Mouse (Mus musculus): ENCODE measurements around the gene Plxnb1. TPM values are rescaled to one million over a fixed set of nuclear protein-coding genes. Genes with fewer than 3 reads are reported as not detected.

The Plxnb1 gene
- total and polyA plus RNA-seq, 3 experiments: under 0.01 TPM; not detected in 2

DNA sequence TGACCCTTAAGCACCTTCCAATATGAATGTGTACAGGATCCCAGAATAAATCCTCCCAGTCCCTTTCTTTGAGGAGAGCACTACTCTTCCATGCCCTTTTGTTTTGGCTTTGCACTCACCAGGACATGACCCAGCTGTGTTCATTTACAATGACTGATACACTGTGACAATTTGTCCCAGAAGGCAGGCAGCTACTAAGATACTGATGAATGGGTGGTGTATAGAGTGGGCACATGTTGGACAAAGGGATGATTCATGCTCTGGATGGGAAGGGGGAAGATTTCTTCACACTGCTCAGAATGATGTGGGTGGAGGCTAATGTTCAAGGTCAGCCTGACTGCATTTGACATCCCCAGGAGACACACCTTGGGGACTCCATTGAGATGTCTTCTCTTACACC, 72.1 kb downstream of the Plxnb1 start:
- no peaks in the 10 kb centered on the region for H3K79me2 ChIP-seq (replicated peaks; ENCODE audit: control insufficient read depth, extremely low read depth, insufficient read depth, poor library complexity, severe bottlenecking)
- no peak for DNase-seq (ENCODE audit: extremely low read depth)
- in situ Hi-C loops (cut with MboI; ENCODE audit: low pct_ligation_motif_present, low pct_unique_long_range_greater_than_20kb, low sequenced_read_pairs): no loop called here

More for the DNA sequence above, 72.1 kb downstream of the Plxnb1 start:
- no peak overlapping the region for H3K4me3 ChIP-seq (replicated peaks in 1 of 3; ENCODE audit: low read depth in 2 of 3, low read length in 2 of 3, poor library complexity in 1 of 3)
- H3K9ac ChIP-seq (ENCODE audit: insufficient read depth, low read depth): no peak overlapping the region
- dilution Hi-C loops (cut with MboI; ENCODE audit: extremely low pct_ligation_motif_present, extremely low pct_unique_long_range_greater_than_20kb, low sequenced_read_pairs): no loop called here
- TF ChIP-seq UBTF (IDR thresholded peaks at IDR 0.05; ENCODE audit: low read depth, low read length) (no peak), SMC3 (IDR thresholded peaks at IDR 0.05; ENCODE audit: low read depth, low read length) (no peak), ETS1 (conservative IDR thresholded peaks at IDR 0.05; ENCODE audit: low read depth, low read length) (no peak), BHLHE40 (IDR thresholded peaks at IDR 0.05; ENCODE audit: low read depth, low read length) (no peak), ZNF384 (IDR thresholded peaks at IDR 0.05; ENCODE audit: low read depth, low read length) (no peak), IRF4 (IDR thresholded peaks at IDR 0.05; ENCODE audit: low read depth, low read length) (no peak), MYC (IDR thresholded peaks at IDR 0.05; ENCODE audit: low read depth, low read length) (no peak), NRF1 (IDR thresholded peaks at IDR 0.05; ENCODE audit: low read depth, low read length) (no peak), MAZ (IDR thresholded peaks at IDR 0.05; ENCODE audit: low read depth, low read length) (no peak), GABPA (IDR thresholded peaks at IDR 0.05; ENCODE audit: insufficient replicate concordance, low read depth, low read length) (no peak), KAT2A (IDR thresholded peaks at IDR 0.05; ENCODE audit: insufficient replicate concordance, low read length) (no peak), CTCF (conservative IDR thresholded peaks at IDR 0.05 in 1 of 2, IDR thresholded peaks at IDR 0.05 in 1 of 2; ENCODE audit: low read depth in 2 of 2, low read length in 2 of 2) (no peak)
- H3K27ac ChIP-seq (ENCODE audit: insufficient read depth, low read depth): no peak overlapping the region
- H3K9me3 ChIP-seq (replicated peaks; ENCODE audit: low read length): no peaks in the 10 kb centered on the region
- H3K4me2 ChIP-seq (ENCODE audit: insufficient read depth, low read depth, poor library complexity, severe bottlenecking): no peak overlapping the region
- peaks cover 12% of the 10 kb centered on the region for H3K27me3 ChIP-seq (replicated peaks)
- H3K36me3 ChIP-seq (replicated peaks in 1 of 2; ENCODE audit: control insufficient read depth in 1 of 2, insufficient read depth in 1 of 2, low read length in 1 of 2): no peaks in the 10 kb centered on the region
- H3K4me1 ChIP-seq (ENCODE audit: control insufficient read depth in 1 of 2, insufficient read depth in 2 of 2): no peaks in the 10 kb centered on the region

Other genes with a start within 250 kb of the Plxnb1 start
- 5.0 and 5.2 TPM in 2 replicates for gene Slc26a6, start 242.1 kb upstream of the Plxnb1 start, total RNA-seq (2012; rRNA removed)
- 3.4 and 5.0 TPM in 2 replicates for gene Slc26a6, start 242.1 kb upstream of the Plxnb1 start, total RNA-seq (2014; rRNA removed)
- 8.3 and 10.0 TPM in 2 replicates for gene Slc26a6, start 242.1 kb upstream of the Plxnb1 start, polyA plus RNA-seq (2012; ENCODE audit: insufficient read length, low read depth)
- gene Tmem89, start 180.8 kb upstream of the Plxnb1 start, total RNA-seq (2012; rRNA removed): not detected in 2 replicates
- not detected in 2 replicates for gene Tmem89, start 180.8 kb upstream of the Plxnb1 start, total RNA-seq (2014; rRNA removed)
- not detected in 2 replicates for gene Tmem89, start 180.8 kb upstream of the Plxnb1 start, polyA plus RNA-seq (2012; ENCODE audit: insufficient read length, low read depth)
- 327 and 351 TPM in 2 replicates for gene Uqcrc1, start 158.8 kb upstream of the Plxnb1 start, total RNA-seq (2012; rRNA removed)
- gene Uqcrc1, start 158.8 kb upstream of the Plxnb1 start, total RNA-seq (2014; rRNA removed): 301 and 326 TPM in 2 replicates
- gene Uqcrc1, start 158.8 kb upstream of the Plxnb1 start, polyA plus RNA-seq (2012; ENCODE audit: insufficient read length, low read depth): 293 and 301 TPM in 2 replicates
- gene Col7a1, start 141.8 kb upstream of the Plxnb1 start, total RNA-seq (2012; rRNA removed): 0.98 and 1.1 TPM in 2 replicates
- 0.31 and 0.86 TPM in 2 replicates for gene Col7a1, start 141.8 kb upstream of the Plxnb1 start, total RNA-seq (2014; rRNA removed)
- gene Col7a1, start 141.8 kb upstream of the Plxnb1 start, polyA plus RNA-seq (2012; ENCODE audit: insufficient read length, low read depth): 2.0 and 3.0 TPM in 2 replicates
- not detected in 2 replicates for gene Ucn2, start 109.4 kb upstream of the Plxnb1 start, total RNA-seq (2012; rRNA removed)
- not detected in 2 replicates for gene Ucn2, start 109.4 kb upstream of the Plxnb1 start, total RNA-seq (2014; rRNA removed)
- 0.40 and 0.49 TPM in 2 replicates for gene Ucn2, start 109.4 kb upstream of the Plxnb1 start, polyA plus RNA-seq (2012; ENCODE audit: insufficient read length, low read depth)
- 4.5 and 5.1 TPM in 2 replicates for gene Pfkfb4, start 103.6 kb upstream of the Plxnb1 start, total RNA-seq (2012; rRNA removed)
- 5.9 and 6.5 TPM in 2 replicates for gene Pfkfb4, start 103.6 kb upstream of the Plxnb1 start, total RNA-seq (2014; rRNA removed)
- gene Pfkfb4, start 103.6 kb upstream of the Plxnb1 start, polyA plus RNA-seq (2012; ENCODE audit: insufficient read length, low read depth): 6.0 and 6.7 TPM in 2 replicates
- 134 and 153 TPM in 2 replicates for gene Shisa5, start 56.8 kb upstream of the Plxnb1 start, total RNA-seq (2012; rRNA removed)
- 156 and 170 TPM in 2 replicates for gene Shisa5, start 56.8 kb upstream of the Plxnb1 start, total RNA-seq (2014; rRNA removed)
- 121 and 166 TPM in 2 replicates for gene Shisa5, start 56.8 kb upstream of the Plxnb1 start, polyA plus RNA-seq (2012; ENCODE audit: insufficient read length, low read depth)
- 20.8 and 31.5 TPM in 2 replicates for gene Trex1, start 35.7 kb upstream of the Plxnb1 start, total RNA-seq (2012; rRNA removed)
- gene Trex1, start 35.7 kb upstream of the Plxnb1 start, total RNA-seq (2014; rRNA removed): 20.1 and 21.1 TPM in 2 replicates
- 15.8 and 22.9 TPM in 2 replicates for gene Trex1, start 35.7 kb upstream of the Plxnb1 start, polyA plus RNA-seq (2012; ENCODE audit: insufficient read length, low read depth)
- 18.0 and 19.3 TPM in 2 replicates for gene Atrip, start 21.3 kb upstream of the Plxnb1 start, total RNA-seq (2012; rRNA removed)
- 16.2 and 17.6 TPM in 2 replicates for gene Atrip, start 21.3 kb upstream of the Plxnb1 start, total RNA-seq (2014; rRNA removed)
- gene Atrip, start 21.3 kb upstream of the Plxnb1 start, polyA plus RNA-seq (2012; ENCODE audit: insufficient read length, low read depth): 21.3 and 24.1 TPM in 2 replicates
- gene Ccdc51, start 12.9 kb upstream of the Plxnb1 start, total RNA-seq (2012; rRNA removed): 18.2 TPM in 2 replicates
- 15.9 and 16.2 TPM in 2 replicates for gene Ccdc51, start 12.9 kb upstream of the Plxnb1 start, total RNA-seq (2014; rRNA removed)
- 7.6 and 8.6 TPM in 2 replicates for gene Ccdc51, start 12.9 kb upstream of the Plxnb1 start, polyA plus RNA-seq (2012; ENCODE audit: insufficient read length, low read depth)
- gene Tma7, start 12.8 kb upstream of the Plxnb1 start, total RNA-seq (2012; rRNA removed): 255 and 369 TPM in 2 replicates
- gene Tma7, start 12.8 kb upstream of the Plxnb1 start, total RNA-seq (2014; rRNA removed): 336 and 356 TPM in 2 replicates
- gene Tma7, start 12.8 kb upstream of the Plxnb1 start, polyA plus RNA-seq (2012; ENCODE audit: insufficient read length, low read depth): 494 and 529 TPM in 2 replicates
- gene Fbxw21, start 66.7 kb downstream of the Plxnb1 start, total RNA-seq (2012; rRNA removed): not detected in 2 replicates
- not detected in 2 replicates for gene Fbxw21, start 66.7 kb downstream of the Plxnb1 start, total RNA-seq (2014; rRNA removed)
- gene Fbxw21, start 66.7 kb downstream of the Plxnb1 start, polyA plus RNA-seq (2012; ENCODE audit: insufficient read length, low read depth): not detected in 2 replicates
- not detected in 2 replicates for gene Fbxw13, start 100.6 kb downstream of the Plxnb1 start, total RNA-seq (2012; rRNA removed)
- gene Fbxw13, start 100.6 kb downstream of the Plxnb1 start, total RNA-seq (2014; rRNA removed): not detected in 2 replicates
- not detected in 2 replicates for gene Fbxw13, start 100.6 kb downstream of the Plxnb1 start, polyA plus RNA-seq (2012; ENCODE audit: insufficient read length, low read depth)
- not detected in 2 replicates for gene Fbxw20, start 139.4 kb downstream of the Plxnb1 start, total RNA-seq (2012; rRNA removed)
- not detected in 2 replicates for gene Fbxw20, start 139.4 kb downstream of the Plxnb1 start, total RNA-seq (2014; rRNA removed)
- gene Fbxw20, start 139.4 kb downstream of the Plxnb1 start, polyA plus RNA-seq (2012; ENCODE audit: insufficient read length, low read depth): not detected in 2 replicates
- gene Fbxw14, start 192.3 kb downstream of the Plxnb1 start, total RNA-seq (2012; rRNA removed): not detected in 2 replicates
- not detected in 2 replicates for gene Fbxw14, start 192.3 kb downstream of the Plxnb1 start, total RNA-seq (2014; rRNA removed)
- gene Fbxw14, start 192.3 kb downstream of the Plxnb1 start, polyA plus RNA-seq (2012; ENCODE audit: insufficient read length, low read depth): not detected in 2 replicates
- gene Fbxw28, start 244.3 kb downstream of the Plxnb1 start, total RNA-seq (2012; rRNA removed): not detected in 2 replicates
- not detected in 2 replicates for gene Fbxw28, start 244.3 kb downstream of the Plxnb1 start, total RNA-seq (2014; rRNA removed)
- not detected in 2 replicates for gene Fbxw28, start 244.3 kb downstream of the Plxnb1 start, polyA plus RNA-seq (2012; ENCODE audit: insufficient read length, low read depth)

All from CH12.LX (cell line).